8 mouse cellular contexts compared by ENCODE assay signal in genomic region chr12:32239134-32239533, GRCm38 (mm10). TPM values are rescaled to one million over a fixed set of nuclear protein-coding genes. Genes with fewer than 3 reads are reported as not detected.
A peak's percentile ranks its signal among the peaks of the same experiment; 100 is the strongest.
DNase-seq lines count a peak whose midpoint lies in the region; ATAC-seq lines count a peak whose summit lies in the region.
"Not testable (repeated sequence)": the region's sequence is repeated elsewhere in the genome, so short reads cannot be mapped to it uniquely, and the experiment has no call there.
"Had no signal": no experiment of that assay in that cellular context is flagged by ENCODE, and none has a peak within 500 bp of the region (broad histone marks: within the 10 kb centered on the region; RNA-seq: fewer than 3 reads in every experiment).

No protein-coding gene starts in this region.

- peak overlapping the region; percentile 82 for H3K27ac ChIP-seq in embryonic facial prominence, embryonic 13.5 days
- 0 out of 2 replicates have a peak overlapping the region, but pooled peaks have one; percentile 25 for H3K27ac ChIP-seq in liver, embryonic 13.5 days
- H3K27ac ChIP-seq in liver, embryonic 16.5 days (ENCODE audit: low read length): not testable (repeated sequence)
- H3K27ac ChIP-seq in stomach, embryonic 14.5 days (ENCODE audit: low read length): peak overlapping the region; percentile 68; the same call in 1 of the 2 replicates

- not testable (repeated sequence) for H3K36me3 ChIP-seq in embryonic facial prominence, embryonic 13.5 days; liver, embryonic 13.5 days; liver, embryonic 16.5 days (ENCODE audit: control insufficient read depth, insufficient read depth); stomach, embryonic 14.5 days (ENCODE audit: control insufficient read depth, insufficient read depth, low read length)

- not testable (repeated sequence) for H3K4me3 ChIP-seq in embryonic facial prominence, embryonic 13.5 days; liver, embryonic 13.5 days (replicated peaks); liver, embryonic 16.5 days (ENCODE audit: low read depth, low read length); stomach, embryonic 14.5 days (ENCODE audit: low read depth, low read length)

- H3K9me3 ChIP-seq in embryonic facial prominence, embryonic 13.5 days; liver, embryonic 13.5 days (replicated peaks); liver, embryonic 16.5 days (replicated peaks; ENCODE audit: control insufficient read depth, low read length); stomach, embryonic 14.5 days (ENCODE audit: control insufficient read depth, low read depth, low read length): not testable (repeated sequence)

- H3K27me3 ChIP-seq in embryonic facial prominence, embryonic 13.5 days; liver, embryonic 13.5 days; liver, embryonic 16.5 days (ENCODE audit: control insufficient read depth, insufficient read depth, low read depth, low read length); stomach, embryonic 14.5 days (ENCODE audit: control insufficient read depth, insufficient read depth, low read length): not testable (repeated sequence)

- not testable (repeated sequence) for ATAC-seq in embryonic facial prominence, embryonic 13.5 days (ENCODE audit: insufficient number of reproducible peaks, insufficient read depth, low FRiP score, low TSS enrichment, low read depth); stomach, embryonic 14.5 days (ENCODE audit: insufficient number of reproducible peaks, insufficient read depth, low FRiP score, low read depth)
- peak; percentile 70 for ATAC-seq in erythroblast, adult 5-6 weeks (replicated peaks; ENCODE audit: low FRiP score, poor library complexity, severe bottlenecking)
- ATAC-seq in liver, embryonic 13.5 days (ENCODE audit: low read depth): peak; percentile 81
- peak; percentile 66 for ATAC-seq in liver, embryonic 16.5 days (ENCODE audit: low read depth)

- not testable (repeated sequence) for H3K4me2 ChIP-seq in embryonic facial prominence, embryonic 13.5 days; liver, embryonic 13.5 days; liver, embryonic 16.5 days (ENCODE audit: low read depth, low read length); stomach, embryonic 14.5 days (replicated peaks; ENCODE audit: low read depth, low read length)

- WGBS in embryonic facial prominence, embryonic 13.5 days: 75% methylated on average over 3 of the region's 3 CpGs
- WGBS in liver, embryonic 13.5 days (ENCODE audit: insufficient replicate concordance): 52% methylated on average over 3 of the region's 3 CpGs
- 49% methylated on average over 3 of the region's 3 CpGs for WGBS in liver, embryonic 16.5 days (ENCODE audit: insufficient replicate concordance)
- WGBS in stomach, embryonic 14.5 days: 71% methylated on average over 3 of the region's 3 CpGs

- peak; percentile 63 for DNase-seq in c-Kit-negative CD71-positive TER-119-positive erythroid progenitor cells, embryonic 14.5 days (ENCODE audit: low read depth, low spot score)
- peak; percentile 58 for DNase-seq in liver
- peak; percentile 39 for DNase-seq in liver, embryonic 13.5 days

- H3K4me1 ChIP-seq in embryonic facial prominence, embryonic 13.5 days: peaks cover 19% of the 10 kb centered on the region
- H3K4me1 ChIP-seq in liver, embryonic 13.5 days (replicated peaks): peaks cover 54% of the 10 kb centered on the region
- peaks cover 18% of the 10 kb centered on the region for H3K4me1 ChIP-seq in liver, embryonic 16.5 days (ENCODE audit: control insufficient read depth, low read depth, low read length)
- H3K4me1 ChIP-seq in stomach, embryonic 14.5 days (ENCODE audit: control insufficient read depth, insufficient read depth, low read length): not testable (repeated sequence)

- H3K9ac ChIP-seq in embryonic facial prominence, embryonic 13.5 days; liver, embryonic 13.5 days; liver, embryonic 16.5 days (ENCODE audit: low read depth, low read length); stomach, embryonic 14.5 days (replicated peaks; ENCODE audit: low read depth, low read length): not testable (repeated sequence)

RNA-seq across cellular contexts. Expression of gene Pik3cg, which starts 30.7 kb away (rescaled TPM):
- 2.3 and 2.6 TPM in 2 replicates for polyA plus RNA-seq in embryonic facial prominence, embryonic 13.5 days (2015; fragmentation: Nextera tagmentation; extraction: Ambion mirVana)
- 27.2 and 27.7 TPM in 2 replicates for total RNA-seq in erythroblast, adult 5-6 weeks (2015; ENCODE audit: low replicate concordance)
- 11.2 and 15.6 TPM in 2 replicates for total RNA-seq in erythroblast, adult 5-6 weeks (2017; ENCODE audit: low replicate concordance)
- polyA plus RNA-seq in liver, embryonic 13.5 days (2015; fragmentation: Nextera tagmentation; extraction: Ambion mirVana): 3.2 and 3.7 TPM in 2 replicates
- 3.4 and 4.0 TPM in 2 replicates for polyA plus RNA-seq in liver, embryonic 16.5 days (2015; fragmentation: Nextera tagmentation; extraction: Ambion mirVana)
- 3.9 and 4.0 TPM in 2 replicates for polyA plus RNA-seq in stomach, embryonic 14.5 days (2014; fragmentation: Nextera tagmentation; extraction: Ambion mirVana)
- polyA plus RNA-seq: Patski had no signal
